Comparison of ENCODE assay signal across 13 mouse cellular contexts in genomic region chr8:84063861-84064610, GRCm38 (mm10). TPM values are rescaled to one million over a fixed set of nuclear protein-coding genes. Genes with fewer than 3 reads are reported as not detected.
DNase-seq lines count a peak whose midpoint lies in the region; ATAC-seq and TF ChIP-seq lines count a peak whose summit lies in the region.
"Had no signal": no experiment of that assay in that cellular context is flagged by ENCODE, and none has a peak within 500 bp of the region (broad histone marks: within the 10 kb centered on the region; RNA-seq: fewer than 3 reads in every experiment).

No protein-coding gene starts in this region.

- TF ChIP-seq CTCF in lung, adult 2 months (IDR thresholded peaks at IDR 0.05; ENCODE audit: insufficient read depth, low read length) = no peak
- no peak for TF ChIP-seq CTCF in embryonic fibroblast, embryonic 13.5 days (IDR thresholded peaks at IDR 0.05; ENCODE audit: borderline replicate concordance, insufficient read depth, low read length)
- no peak for TF ChIP-seq CTCF in layer of hippocampus, adult 2 months (conservative IDR thresholded peaks at IDR 0.05)

- H3K79me2 ChIP-seq in myocyte (ENCODE audit: control insufficient read depth, insufficient read depth) = peaks cover 16% of the 10 kb centered on the region

- H3K9ac ChIP-seq in hindbrain, embryonic 11.5 days (ENCODE audit: low read depth, low read length) = no peak overlapping the region
- H3K9ac ChIP-seq: stomach, embryonic 15.5 days had no signal

- no peaks in the 10 kb centered on the region for H3K36me3 ChIP-seq in myocyte (ENCODE audit: control insufficient read depth, insufficient read depth)
- H3K36me3 ChIP-seq in hindbrain, embryonic 11.5 days (ENCODE audit: control insufficient read depth, insufficient read depth, low read length) = no peaks in the 10 kb centered on the region
- H3K36me3 ChIP-seq: stomach, embryonic 15.5 days had no signal

- H3K4me2 ChIP-seq in myocyte (ENCODE audit: low read depth) = peak overlapping the region; percentile 37
- no peak overlapping the region for H3K4me2 ChIP-seq in hindbrain, embryonic 11.5 days (replicated peaks; ENCODE audit: low read depth, low read length)
- H3K4me2 ChIP-seq: stomach, embryonic 15.5 days had no signal

- no peak overlapping the region for H3ac ChIP-seq in myocyte (ENCODE audit: control insufficient read depth, insufficient read length)

- no peak for TF ChIP-seq POLR2A in lung, adult 2 months (IDR thresholded peaks at IDR 0.05; ENCODE audit: borderline replicate concordance, extremely low read depth, low read depth, low read length)
- no peak for TF ChIP-seq POLR2A in embryonic fibroblast, embryonic 13.5 days (IDR thresholded peaks at IDR 0.05; ENCODE audit: low read depth, low read length)
- TF ChIP-seq POLR2A in myocyte (IDR thresholded peaks at IDR 0.05; ENCODE audit: insufficient read length, low read depth) = no peak

- H3K4me3 ChIP-seq in lung, adult 2 months (replicated peaks; ENCODE audit: extremely low read depth, low read depth, low read length) = no peak overlapping the region
- no peak overlapping the region for H3K4me3 ChIP-seq in embryonic fibroblast, embryonic 13.5 days (ENCODE audit: insufficient read depth, low read length)
- no peak overlapping the region for H3K4me3 ChIP-seq in myocyte
- no peak overlapping the region for H3K4me3 ChIP-seq in hindbrain, embryonic 11.5 days (ENCODE audit: low read depth, low read length)
- no peak overlapping the region for H3K4me3 ChIP-seq in layer of hippocampus, adult 2 months
- H3K4me3 ChIP-seq: stomach, embryonic 15.5 days had no signal

- H3K9me3 ChIP-seq in hindbrain, embryonic 11.5 days (ENCODE audit: control insufficient read depth, low read length) = no peaks in the 10 kb centered on the region
- H3K9me3 ChIP-seq: stomach, embryonic 15.5 days had no signal

- H3K27ac ChIP-seq in embryonic fibroblast, embryonic 13.5 days (ENCODE audit: insufficient read depth, low read length) = peak overlapping the region; percentile 21; the same call in 1 of the 2 replicates
- H3K27ac ChIP-seq in hindbrain, embryonic 11.5 days (ENCODE audit: low read depth, low read length) = no peak overlapping the region
- no peak overlapping the region for H3K27ac ChIP-seq in layer of hippocampus, adult 2 months
- H3K27ac ChIP-seq: stomach, embryonic 15.5 days had no signal

- intact Hi-C loops in gastrocnemius, postnatal 36 days (cut with DNase I) = no loop called here

- ATAC-seq in hindbrain, embryonic 11.5 days (ENCODE audit: low FRiP score) = no peak
- ATAC-seq: Patski had no signal

- WGBS in lung, adult 2 months = 44% methylated on average over 8 of the region's 8 CpGs
- WGBS in hindbrain, embryonic 11.5 days = 82% methylated on average over 8 of the region's 8 CpGs

- DNase-seq in lung, adult 18-20 months = peak; percentile 51 to 59
- DNase-seq in lung, adult 2 months = no peak
- DNase-seq in right cerebral cortex, postnatal 25 days = no peak
- DNase-seq in hindbrain, embryonic 11.5 days (ENCODE audit: low spot score) = no peak
- DNase-seq in gastrocnemius, postnatal 36 days = no peak
- no peak for DNase-seq in layer of hippocampus, adult 2 months (ENCODE audit: low spot score in 2 of 2)

- H3K4me1 ChIP-seq in lung, adult 2 months (ENCODE audit: control insufficient read depth, insufficient read depth, low read length) = peaks cover 4% of the 10 kb centered on the region; the same call in 1 of the 2 replicates
- peaks cover 15% of the 10 kb centered on the region; the same call in 1 of the 2 replicates for H3K4me1 ChIP-seq in embryonic fibroblast, embryonic 13.5 days (ENCODE audit: control insufficient read depth, insufficient read depth, low read length)
- peaks cover 4% of the 10 kb centered on the region; the same call in 1 of the 2 replicates for H3K4me1 ChIP-seq in hindbrain, embryonic 11.5 days (replicated peaks; ENCODE audit: control insufficient read depth, insufficient read depth, low read length)

- no peaks in the 10 kb centered on the region for H3K27me3 ChIP-seq in myocyte (ENCODE audit: control insufficient read depth, insufficient read depth, insufficient read length)
- no peaks in the 10 kb centered on the region for H3K27me3 ChIP-seq in hindbrain, embryonic 11.5 days (ENCODE audit: control insufficient read depth, insufficient read depth, low read length)
- H3K27me3 ChIP-seq: Patski; stomach, embryonic 15.5 days had no signal

TF ChIP-seq in myocyte, 11 proteins besides CTCF, POLR2A, EP300 and RAD21:
- TF ChIP-seq MYOD1 (IDR thresholded peaks at IDR 0.05; ENCODE audit: control insufficient read depth in 1 of 3, insufficient read length in 2 of 3, low read depth in 2 of 3) (peak in 2 of 3 experiments; percentile 63 to 68), E2F4 (IDR thresholded peaks at IDR 0.05; ENCODE audit: insufficient read depth) (no peak), TCF3 (IDR thresholded peaks at IDR 0.05; ENCODE audit: insufficient read length, low read depth) (peak; percentile 8), MYOG (IDR thresholded peaks at IDR 0.05; ENCODE audit: control insufficient read depth in 1 of 3, insufficient read depth in 1 of 3, insufficient read length in 2 of 3, low read depth in 2 of 3) (peak in 2 of 3 experiments; percentile 29 to 85)

RNA-seq across cellular contexts. Expression of gene Gm10643, which starts 0.9 kb away (rescaled TPM):
- 0.71 and 1.0 TPM in 2 replicates for polyA plus RNA-seq in lung, adult 2 months (2012; rRNA removed)
- 1.7 and 2.0 TPM in 2 replicates for polyA plus RNA-seq in embryonic fibroblast, embryonic 13.5 days (2011; ENCODE audit: insufficient read length, low read depth, missing spikeins)
- polyA plus RNA-seq in myocyte (2012; fragmentation: generic; extraction: Trizol) = 0.35 TPM
- polyA plus RNA-seq in hindbrain, embryonic 11.5 days (2014; fragmentation: Nextera tagmentation; extraction: Ambion mirVana) = 2.0 and 2.2 TPM in 2 replicates
- total RNA-seq in gastrocnemius, postnatal 36 days (2021) = 1 to 10 TPM; 1.6 to 1.7 TPM
- total RNA-seq in layer of hippocampus, adult 2 months (2021) = 1 to 10 TPM; 4.2 to 6.7 TPM

RNA-seq across cellular contexts. Expression of gene Rfx1, which starts 2.6 kb away (rescaled TPM):
- polyA plus RNA-seq in lung, adult 2 months (2012; rRNA removed) = 29.8 and 30.7 TPM in 2 replicates
- 11.5 and 12.6 TPM in 2 replicates for polyA plus RNA-seq in embryonic fibroblast, embryonic 13.5 days (2011; ENCODE audit: insufficient read length, low read depth, missing spikeins)
- 9.9 TPM for polyA plus RNA-seq in myocyte (2012; fragmentation: generic; extraction: Trizol)
- polyA plus RNA-seq in hindbrain, embryonic 11.5 days (2014; fragmentation: Nextera tagmentation; extraction: Ambion mirVana) = 5.5 and 8.8 TPM in 2 replicates
- total RNA-seq in gastrocnemius, postnatal 36 days (2021) = 1 to 10 TPM; 4.7 TPM
- 10 to 100 TPM; 28.7 to 33.3 TPM for total RNA-seq in layer of hippocampus, adult 2 months (2021)

RNA-seq across cellular contexts. Expression of gene Rln3, which starts 19.2 kb away (rescaled TPM):
- 0.22 and 0.71 TPM in 2 replicates for polyA plus RNA-seq in lung, adult 2 months (2012; rRNA removed)
- polyA plus RNA-seq in embryonic fibroblast, embryonic 13.5 days (2011; ENCODE audit: insufficient read length, low read depth, missing spikeins) = not detected in 2 replicates
- polyA plus RNA-seq in myocyte (2012; fragmentation: generic; extraction: Trizol) = not detected
- polyA plus RNA-seq in hindbrain, embryonic 11.5 days (2014; fragmentation: Nextera tagmentation; extraction: Ambion mirVana) = 0.48 TPM in 1 of 2 replicates, not detected in the other
- total RNA-seq in gastrocnemius, postnatal 36 days (2021) = not detected
- not detected for total RNA-seq in layer of hippocampus, adult 2 months (2021)
- total RNA-seq: layer of hippocampus, postnatal 25 days; neutrophil, adult 5-6 weeks had no signal
- polyA plus RNA-seq: embryonic facial prominence, embryonic 11.5 days; Patski; stomach, embryonic 15.5 days had no signal

RNA-seq across cellular contexts. Expression of gene Il27ra, which starts 21.6 kb away (rescaled TPM):
- polyA plus RNA-seq in lung, adult 2 months (2012; rRNA removed) = 7.5 and 8.4 TPM in 2 replicates
- polyA plus RNA-seq in embryonic fibroblast, embryonic 13.5 days (2011; ENCODE audit: insufficient read length, low read depth, missing spikeins) = 1.1 and 1.5 TPM in 2 replicates
- 0.07 TPM for polyA plus RNA-seq in myocyte (2012; fragmentation: generic; extraction: Trizol)
- polyA plus RNA-seq in hindbrain, embryonic 11.5 days (2014; fragmentation: Nextera tagmentation; extraction: Ambion mirVana) = not detected in 2 replicates
- under 1 TPM; 0.15 to 0.52 TPM for total RNA-seq in gastrocnemius, postnatal 36 days (2021)
- total RNA-seq in layer of hippocampus, adult 2 months (2021) = 1 to 10 TPM; 2.0 TPM

RNA-seq across cellular contexts. Expression of gene Dcaf15, which starts 40.5 kb away (rescaled TPM):
- polyA plus RNA-seq in lung, adult 2 months (2012; rRNA removed) = 36.1 and 42.5 TPM in 2 replicates
- 19.7 and 20.4 TPM in 2 replicates for polyA plus RNA-seq in embryonic fibroblast, embryonic 13.5 days (2011; ENCODE audit: insufficient read length, low read depth, missing spikeins)
- 24.3 TPM for polyA plus RNA-seq in myocyte (2012; fragmentation: generic; extraction: Trizol)
- 12.5 and 12.8 TPM in 2 replicates for polyA plus RNA-seq in hindbrain, embryonic 11.5 days (2014; fragmentation: Nextera tagmentation; extraction: Ambion mirVana)
- 1 to 10 TPM; 4.8 to 5.1 TPM for total RNA-seq in gastrocnemius, postnatal 36 days (2021)
- 10 to 100 TPM; 21.2 to 22.5 TPM for total RNA-seq in layer of hippocampus, adult 2 months (2021)

Comparison
In these comparisons a context has a peak if more than half of its experiments do, and no peak if none do; other contexts are left out.
1. DNase-seq: peak in lung, adult 18-20 months (2 of 2); none in lung, adult 2 months (single experiment), right cerebral cortex, postnatal 25 days (single experiment), hindbrain, embryonic 11.5 days (single experiment), gastrocnemius, postnatal 36 days (0 of 2) and layer of hippocampus, adult 2 months (0 of 2).